Mouse (Mus musculus): ENCODE data around the gene Phlda2. TPM values are rescaled to one million over a fixed set of nuclear protein-coding genes. Genes with fewer than 3 reads are reported as not detected.

Phlda2 gene
- total RNA-seq, 4 experiments from 2014 or later: not detected

- DNase-seq (ENCODE audit: low spot score): no peak
Measured at GRCm38 (mm10) chr7:143462516-143462915, 40.4 kb downstream of the Phlda2 start.

GRCm38 (mm10) chr7:143461920-143462319 is 41.0 kb downstream of the Phlda2 start:
- DNase-seq (ENCODE audit: low spot score): no peak

GRCm38 (mm10) chr7:143461294-143461870 is 41.6 kb downstream of the Phlda2 start:
- no peak for DNase-seq (ENCODE audit: low spot score)

DNA sequence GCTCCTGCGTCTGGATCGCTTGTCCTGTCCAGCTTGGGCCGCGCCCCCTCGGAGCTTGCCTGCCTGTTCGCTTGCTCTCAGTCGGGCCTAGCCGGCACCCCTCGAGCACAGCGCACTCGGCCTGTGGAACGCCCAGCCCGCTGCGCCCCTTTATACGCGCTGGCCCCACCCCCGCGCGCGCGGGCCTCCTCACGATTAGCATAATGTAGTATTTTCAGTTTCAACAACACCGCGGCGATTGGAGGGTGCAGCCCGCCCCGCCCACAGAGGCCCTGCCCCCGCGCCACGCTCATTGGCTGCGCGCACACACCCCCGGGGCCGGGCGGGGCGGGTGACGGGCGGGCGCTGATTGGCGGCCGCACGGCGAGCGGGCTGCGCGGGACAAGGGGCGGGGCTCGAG is 42.1 kb downstream of the Phlda2 start, which contains the start of gene Cdkn1c:
Gene Cdkn1c, minus strand, starts transcription at position 177 of the 400 bp plus-strand sequence.
- DNase-seq (ENCODE audit: low spot score): peak; percentile 90

GRCm38 (mm10) chr7:143460217-143460834 is 42.6 kb downstream of the Phlda2 start:
- DNase-seq (ENCODE audit: low spot score): no peak

- DNase-seq (ENCODE audit: low spot score): peak; percentile 50
Measured at GRCm38 (mm10) chr7:143459332-143460211, 43.4 kb downstream of the Phlda2 start.

DNA sequence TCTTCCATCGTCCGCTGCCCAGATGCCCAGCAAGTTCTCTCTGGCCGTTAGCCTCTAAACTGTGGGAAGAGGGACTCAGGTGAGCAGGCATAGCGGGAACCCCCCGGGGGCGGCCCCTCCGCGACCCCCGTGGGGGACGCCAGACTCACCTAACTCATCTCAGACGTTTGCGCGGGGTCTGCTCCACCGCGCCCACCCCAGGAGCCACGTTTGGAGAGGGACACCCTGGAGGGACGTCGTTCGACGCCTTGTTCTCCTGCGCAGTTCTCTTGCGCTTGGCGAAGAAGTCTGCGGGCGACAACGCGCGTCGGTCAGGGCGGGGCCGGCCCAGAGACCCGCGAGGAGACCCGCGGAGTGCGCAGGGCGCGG is 44.0 kb downstream of the Phlda2 start:
- DNase-seq (ENCODE audit: low spot score): no peak

Other genes starting within 250 kb of the Phlda2 start
- 10 to 100 TPM; 27.9 to 44.7 (median 34.9) TPM for gene Cdkn1c, start 42.1 kb downstream of the Phlda2 start, total RNA-seq (2022)
- gene Slc22a18, start 29.4 kb downstream of the Phlda2 start, total RNA-seq (2022): under 1 TPM; 0.52 to 0.85 (median 0.54) TPM
- gene Nap1l4, start 46.0 kb upstream of the Phlda2 start, total RNA-seq (2022): 100 to 1,000 TPM; 172 to 189 (median 180) TPM
- 10 to 100 TPM; 18.4 to 25.1 (median 22.4) TPM for gene Cars, start 96.9 kb upstream of the Phlda2 start, total RNA-seq (2022)
- under 1 TPM; 0.19 to 0.80 (median 0.57) TPM for gene Tnfrsf26, start 125.6 kb upstream of the Phlda2 start, total RNA-seq (2022)
- gene Tnfrsf22, start 146.5 kb upstream of the Phlda2 start, total RNA-seq (2022): 1 to 10 TPM; 2.5 to 3.1 (median 2.9) TPM
- 1 to 10 TPM; 2.9 to 6.1 (median 3.7) TPM for gene Tnfrsf23, start 182.7 kb upstream of the Phlda2 start, total RNA-seq (2022)

Data from heart, adult 8-10 months (tissue).